Mouse (Mus musculus) mouse embryonic stem cell (cell line): ENCODE data around the gene Zc3h12d.

Experiments used
- in situ Hi-C, 2 experiments: fragments of 300-500 bp; cut with MboI; formaldehyde crosslinking; loops; 1 replicate in 1 of 2; 3 replicates in 1 of 2; pipeline ENCODE4 v1.14.3; 2019 to 2020; ENCODE audit warnings: low sequenced_read_pairs in 2 of 2, low pct_unique_long_range_greater_than_20kb in 1 of 2, mixed read lengths in 1 of 2; ENCODE audit not compliant: unreplicated experiment in 1 of 2

Gene Zc3h12d

DNA sequence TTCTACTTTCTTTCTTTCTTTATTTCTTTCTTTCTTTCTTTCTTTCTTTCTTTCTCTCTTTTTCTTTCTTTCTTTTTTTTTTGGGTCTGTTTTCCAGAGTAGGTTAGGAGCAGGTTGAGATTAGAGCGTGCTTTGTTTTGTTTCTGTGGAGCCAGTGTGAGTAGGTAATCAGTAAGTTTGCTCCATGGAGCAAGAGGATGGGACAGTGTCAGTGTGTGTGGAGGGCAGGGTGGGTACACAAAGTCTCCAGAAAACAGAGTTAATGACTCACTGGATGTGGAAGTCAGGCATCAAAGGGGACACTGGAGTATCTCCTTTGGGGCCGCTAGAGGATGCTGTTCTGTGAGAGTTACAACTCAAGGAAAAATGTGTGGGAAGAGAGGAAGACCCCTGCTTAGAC is 4.6 kb downstream of the Zc3h12d start:
- in situ Hi-C loops = no loop called here

DNA sequence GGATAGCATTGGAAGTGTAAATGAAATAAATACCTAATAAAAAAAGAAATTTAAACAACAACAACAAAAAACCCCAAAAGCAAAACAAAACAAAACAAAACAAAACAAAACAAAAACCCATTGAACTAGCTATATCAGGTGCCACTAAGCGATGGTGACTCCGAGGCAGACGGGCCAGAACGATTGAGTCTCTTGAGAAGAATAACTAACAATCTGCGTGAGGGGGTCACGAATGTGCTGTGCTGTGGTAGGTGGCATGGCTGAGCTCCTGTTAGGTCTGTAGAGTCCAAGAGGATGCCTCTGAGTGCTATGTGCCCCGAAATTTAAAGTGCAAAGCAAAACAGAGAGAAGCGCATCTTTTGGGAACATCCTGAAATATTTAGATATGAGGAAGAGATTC is 5.2 kb downstream of the Zc3h12d start:
- in situ Hi-C loops = no loop called here

DNA sequence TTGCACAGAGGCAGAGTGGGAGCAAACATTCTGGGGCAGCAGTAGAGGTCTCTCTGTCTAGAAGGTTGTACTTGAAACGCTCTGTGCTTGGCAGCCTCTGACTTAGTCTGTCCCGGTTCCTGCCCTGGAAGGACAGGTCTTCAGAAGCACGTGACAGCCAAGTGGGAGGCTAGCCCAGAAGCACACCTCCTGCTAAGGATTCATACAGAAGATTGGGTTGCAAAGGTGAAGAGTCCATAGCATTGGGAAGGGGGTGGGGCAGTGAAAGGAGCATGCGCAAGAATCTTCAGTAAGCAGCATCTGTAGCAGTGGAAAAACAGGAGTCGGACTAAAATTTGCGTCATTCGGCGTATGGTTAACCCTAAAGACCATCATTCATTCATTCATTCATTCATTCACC is 5.8 kb downstream of the Zc3h12d start:
- in situ Hi-C loops = no loop called here

DNA sequence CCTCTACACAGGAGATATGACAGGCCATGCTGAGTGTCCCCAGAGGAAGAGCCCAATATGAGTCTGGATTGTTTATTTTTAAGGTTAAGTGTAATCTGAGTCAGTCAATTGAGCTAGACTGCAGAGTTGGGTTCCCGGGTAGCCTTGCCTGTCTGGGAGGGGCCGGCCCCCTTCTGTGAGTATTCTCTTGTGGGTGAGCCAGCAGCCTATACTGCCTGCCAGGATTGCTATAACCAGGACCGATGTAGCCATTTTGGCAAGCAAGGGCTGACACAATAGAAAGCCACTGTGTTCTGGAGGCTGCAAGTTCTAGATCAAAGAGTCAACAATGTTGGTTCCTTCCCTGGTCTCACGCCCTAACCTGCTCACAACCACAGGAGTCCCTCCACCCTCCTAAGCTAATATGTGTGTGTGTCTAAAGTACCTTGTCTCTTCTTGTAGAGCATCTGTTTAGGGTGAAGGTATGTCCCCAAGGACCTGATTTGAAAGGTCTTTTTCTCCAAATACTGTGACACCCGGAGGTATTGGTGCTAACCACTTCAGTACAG is 6.7 kb downstream of the Zc3h12d start:
- in situ Hi-C loops = no loop called here

DNA sequence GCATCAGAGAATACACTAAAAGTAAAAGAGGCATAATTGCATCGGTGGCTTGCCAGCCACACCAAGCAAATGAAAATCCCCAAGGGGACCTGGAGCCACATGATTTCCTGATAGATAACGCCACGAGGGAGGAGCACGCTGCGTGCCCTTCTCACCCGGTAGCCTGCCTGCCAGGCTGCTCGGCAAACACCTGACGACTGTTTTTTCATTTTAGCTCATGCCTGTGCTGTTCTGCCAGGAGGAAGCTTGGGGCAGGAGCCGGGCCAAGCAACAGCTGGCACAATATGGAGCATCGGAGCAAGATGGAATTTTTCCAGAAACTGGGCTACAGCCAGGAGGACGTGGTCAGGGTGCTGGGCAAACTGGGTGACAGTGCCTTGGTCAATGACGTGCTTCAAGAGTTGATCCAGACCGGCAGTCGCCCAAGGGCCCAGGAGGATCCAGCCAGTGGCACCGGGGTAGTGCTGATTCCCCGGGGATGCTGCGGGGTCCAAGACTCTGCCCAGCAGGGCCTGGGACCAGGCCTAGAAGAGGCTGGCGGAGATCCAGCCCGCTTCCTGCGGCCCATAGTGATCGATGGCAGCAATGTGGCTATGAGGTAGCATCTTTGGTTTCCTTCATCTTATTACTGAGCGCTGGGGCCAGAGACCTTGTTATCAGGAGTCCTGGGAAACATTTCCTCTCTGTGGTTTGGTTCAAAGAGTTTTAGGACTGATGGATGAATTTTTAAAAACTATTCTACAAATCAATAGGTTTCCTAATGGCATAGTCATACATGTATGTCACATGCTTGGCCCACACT is 7.5 kb downstream of the Zc3h12d start:
- in situ Hi-C loops = no loop called here

DNA sequence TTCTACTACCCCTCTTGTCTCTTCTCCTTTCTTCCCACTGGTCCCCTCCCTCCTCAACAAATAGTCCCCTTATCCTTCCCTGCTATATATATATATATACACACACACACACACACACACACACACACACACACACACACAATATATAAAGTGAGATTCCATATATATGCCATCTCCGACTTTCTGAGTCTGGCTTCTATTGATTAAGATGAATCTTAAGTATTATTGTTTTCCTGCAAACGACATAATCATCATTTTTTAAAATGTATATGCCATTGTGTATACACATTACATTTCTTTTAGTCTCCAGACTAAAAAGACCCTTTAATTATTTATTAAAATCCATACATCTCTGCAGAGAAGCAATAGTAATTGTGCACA is 8.1 kb downstream of the Zc3h12d start:
- in situ Hi-C loops = no loop called here

DNA sequence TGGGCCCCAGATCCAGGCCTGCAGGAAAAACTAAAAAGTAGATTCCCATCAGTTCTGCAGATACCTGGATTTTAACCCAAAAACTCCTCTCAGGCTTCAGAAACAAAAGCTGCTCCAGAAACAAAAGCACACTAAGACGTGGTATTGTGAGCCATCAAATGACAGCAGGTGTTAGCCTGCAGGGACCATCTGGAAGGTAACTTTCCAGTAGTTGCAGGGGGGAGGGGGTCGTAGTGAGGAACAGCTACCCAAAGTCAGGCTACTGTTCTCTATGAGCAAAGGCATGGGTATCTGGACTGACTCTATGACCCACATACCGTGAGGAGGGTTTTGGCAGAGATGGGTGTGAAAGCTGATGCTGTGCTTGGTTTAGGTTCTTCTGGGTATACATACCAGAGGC is 8.5 kb downstream of the Zc3h12d start:
- in situ Hi-C loops = no loop called here

DNA sequence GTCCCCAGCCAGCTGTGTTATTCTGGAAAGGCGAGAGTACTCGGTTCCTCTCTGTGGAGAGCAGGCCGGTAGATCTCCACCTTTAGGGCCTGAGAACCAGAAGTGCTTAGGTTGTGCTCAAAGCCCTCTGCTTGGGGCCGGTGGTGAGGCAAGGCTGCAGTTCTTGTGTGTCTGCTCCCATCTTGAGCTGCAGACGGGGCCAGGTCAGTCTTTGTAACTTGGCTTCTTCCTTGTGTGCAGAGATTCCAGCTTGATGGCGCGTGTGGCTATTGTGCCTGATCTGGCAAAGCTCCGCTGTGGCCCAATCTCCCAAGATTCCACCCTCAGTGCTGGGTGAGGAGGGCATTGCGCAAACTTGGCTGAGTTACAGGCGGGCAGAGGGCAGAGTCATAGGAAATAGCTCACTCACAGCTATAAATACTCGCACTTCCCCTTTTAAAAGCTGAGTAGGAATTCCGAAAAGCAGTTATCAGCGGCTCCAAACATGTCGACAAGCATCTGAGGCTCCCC is 9.4 kb downstream of the Zc3h12d start:
- in situ Hi-C loops = no loop called here

DNA sequence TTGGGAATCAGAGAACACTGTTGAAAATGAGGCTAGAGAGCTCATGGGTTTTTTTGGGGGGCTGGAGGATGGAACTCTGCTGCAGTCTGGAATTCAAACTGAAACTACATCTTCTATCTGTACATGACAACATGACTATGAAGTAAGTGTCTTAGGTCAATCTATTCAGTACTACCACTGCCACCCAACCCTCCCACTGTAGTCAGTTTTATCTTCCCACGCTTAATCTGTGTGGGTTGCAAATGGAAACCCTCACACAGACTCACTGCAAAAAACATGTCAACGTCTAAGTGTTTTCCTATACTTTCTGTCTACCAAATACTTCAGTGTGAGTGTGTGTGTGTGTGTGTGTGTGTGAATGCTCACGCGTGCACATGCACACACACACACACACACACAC is 10.9 kb downstream of the Zc3h12d start:
- in situ Hi-C loops = no loop called here

DNA sequence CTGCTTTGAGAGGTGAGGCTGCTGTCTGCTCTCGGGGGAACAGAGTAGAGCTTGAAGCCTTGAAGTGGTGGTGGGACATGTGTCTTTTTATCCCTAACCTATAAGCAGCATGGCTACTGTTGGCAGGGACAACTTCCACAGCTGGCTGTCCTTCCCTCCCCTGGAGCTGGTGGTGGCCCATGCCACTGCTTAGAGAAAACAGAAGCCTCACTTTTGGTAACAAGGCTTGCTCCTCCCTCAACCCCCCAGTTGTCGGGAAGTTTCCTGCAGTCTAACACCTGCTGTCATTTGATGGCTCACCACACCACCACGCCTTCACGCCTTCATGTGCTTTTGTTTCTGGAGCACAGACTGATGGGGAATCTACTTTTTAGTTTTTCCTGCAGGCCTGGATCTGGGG is 11.9 kb downstream of the Zc3h12d start:
- in situ Hi-C loops = no loop called here

DNA sequence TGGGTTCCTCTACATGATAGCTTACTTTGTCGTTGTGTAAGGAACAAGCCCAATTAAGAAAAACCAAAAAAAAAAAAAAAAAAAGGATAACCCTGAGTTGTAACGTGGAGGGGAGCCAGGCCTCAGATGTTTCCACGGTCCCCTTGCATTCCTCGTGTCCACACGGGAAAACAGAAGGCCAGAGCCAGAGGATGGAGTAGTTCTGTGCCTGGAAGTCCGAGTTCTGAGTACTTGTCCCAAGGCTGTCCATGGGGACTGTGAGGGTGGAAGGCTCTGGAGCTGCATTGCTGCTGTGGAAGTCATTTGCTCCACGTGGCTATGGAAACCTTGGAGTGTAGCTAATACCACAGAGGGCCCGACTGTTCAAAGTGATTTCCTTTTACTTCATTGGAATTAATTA is 12.9 kb downstream of the Zc3h12d start:
- in situ Hi-C loops = no loop called here

DNA sequence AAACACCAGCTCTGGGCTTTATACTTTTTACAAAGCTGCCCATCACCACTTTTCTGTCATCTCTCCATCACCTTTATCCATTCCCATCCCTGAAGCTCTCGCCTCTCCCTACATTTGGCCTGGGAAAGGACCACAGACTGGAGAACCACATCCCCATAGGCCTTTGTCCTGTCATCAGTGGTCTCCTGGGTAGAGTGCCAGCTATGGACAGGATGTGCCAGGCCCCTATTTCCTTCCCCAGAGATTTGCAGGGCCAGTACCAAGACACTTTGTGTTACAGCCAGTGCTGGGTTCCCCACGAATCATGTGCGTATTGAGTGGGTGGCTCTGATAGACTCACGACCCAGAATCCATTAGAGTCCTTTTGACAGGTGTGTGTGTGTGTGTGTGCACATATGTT is 13.7 kb downstream of the Zc3h12d start:
- in situ Hi-C loops = no loop called here

DNA sequence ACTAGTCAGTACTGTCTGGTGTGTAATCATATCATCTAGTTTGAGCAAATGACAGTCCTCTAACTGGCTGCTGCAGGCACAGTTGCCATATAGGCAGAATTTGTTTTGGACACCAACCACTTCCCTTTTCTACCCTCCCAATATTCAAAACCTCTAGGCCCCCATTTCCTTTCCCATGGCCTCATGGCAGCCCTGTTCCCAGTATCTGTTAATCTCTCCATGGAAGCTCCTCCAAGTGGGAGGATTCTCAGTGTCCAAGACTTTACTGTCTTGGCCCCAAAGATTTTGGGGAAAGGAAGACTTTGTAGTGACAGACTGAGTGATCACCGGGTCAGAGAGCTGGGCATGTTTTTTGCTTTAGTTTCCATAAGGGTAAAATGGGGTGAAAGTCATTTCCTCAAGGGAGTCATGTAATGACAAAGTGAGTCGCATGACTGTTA is 14.9 kb downstream of the Zc3h12d start:
- in situ Hi-C loops = no loop called here

DNA sequence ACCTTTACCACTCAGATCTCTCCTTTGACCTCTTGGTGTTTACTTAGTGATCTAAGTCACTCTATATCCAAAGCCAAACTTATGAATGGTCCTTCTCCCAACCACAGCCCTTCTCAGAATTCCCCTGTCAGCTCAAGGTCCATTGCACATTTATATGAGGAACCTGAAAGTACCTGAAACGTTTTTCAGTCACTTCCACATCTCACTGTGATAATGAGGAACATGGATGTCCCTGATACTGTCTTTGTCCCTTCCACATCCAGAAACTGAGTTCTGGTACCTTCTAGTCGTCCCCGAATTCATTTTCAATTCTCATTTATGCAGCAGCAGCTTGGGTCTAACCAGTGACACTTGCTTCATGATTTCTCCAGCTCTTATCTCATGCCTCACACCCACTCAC is 19.6 kb downstream of the Zc3h12d start:
- in situ Hi-C loops = no loop called here

DNA sequence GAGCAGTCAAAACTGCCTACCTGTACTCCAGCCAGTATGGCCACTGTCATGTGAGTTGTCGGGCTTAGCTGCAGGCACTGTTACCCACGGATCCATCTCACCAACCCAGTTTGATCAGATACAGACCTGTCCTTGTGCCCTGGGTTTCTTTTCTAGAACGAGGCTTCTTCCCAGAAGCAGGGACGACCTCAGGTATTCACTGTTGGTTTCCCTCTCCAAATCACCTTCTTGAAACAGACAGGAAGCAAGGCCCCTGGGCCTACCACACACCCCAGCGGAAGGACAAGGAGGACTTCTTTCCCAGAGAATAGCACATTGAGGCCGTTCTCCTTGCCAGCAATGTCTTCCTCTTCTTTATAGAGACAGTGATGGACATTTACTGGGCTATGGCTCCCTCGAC is 28.2 kb downstream of the Zc3h12d start:
- in situ Hi-C loops = no loop called here

DNA sequence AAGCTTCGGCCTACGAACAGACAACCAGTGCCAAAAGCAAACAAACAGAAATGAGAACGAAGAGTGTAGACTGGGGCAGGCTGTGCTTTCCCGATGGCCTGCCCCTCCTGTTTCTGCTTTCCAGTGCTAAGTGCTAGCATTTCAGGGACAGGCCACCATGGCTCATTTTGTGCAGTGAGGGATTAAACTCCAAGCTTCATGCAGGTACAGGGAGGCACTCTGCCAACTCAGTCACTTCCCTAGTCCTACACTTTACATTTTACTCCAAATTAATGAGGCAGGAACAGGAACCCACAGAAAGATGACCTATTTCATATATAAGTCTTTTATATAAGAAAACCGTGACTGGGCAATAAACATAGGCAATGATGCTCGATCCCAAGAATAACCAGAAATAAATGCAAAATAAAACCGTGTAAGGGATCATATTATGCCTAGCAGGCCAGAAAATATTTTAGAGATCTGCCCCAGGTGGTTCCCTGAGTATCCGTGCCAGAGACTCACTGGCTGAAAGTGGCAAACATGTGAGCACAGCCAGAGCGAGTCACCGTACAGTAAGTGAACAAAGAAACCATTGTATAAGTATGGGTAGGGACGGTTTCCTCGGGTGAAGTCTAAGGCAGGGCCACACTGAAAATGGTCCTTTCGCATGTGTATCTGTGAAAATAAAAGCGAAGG is 29.1 kb downstream of the Zc3h12d start:
- in situ Hi-C loops = no loop called here

DNA sequence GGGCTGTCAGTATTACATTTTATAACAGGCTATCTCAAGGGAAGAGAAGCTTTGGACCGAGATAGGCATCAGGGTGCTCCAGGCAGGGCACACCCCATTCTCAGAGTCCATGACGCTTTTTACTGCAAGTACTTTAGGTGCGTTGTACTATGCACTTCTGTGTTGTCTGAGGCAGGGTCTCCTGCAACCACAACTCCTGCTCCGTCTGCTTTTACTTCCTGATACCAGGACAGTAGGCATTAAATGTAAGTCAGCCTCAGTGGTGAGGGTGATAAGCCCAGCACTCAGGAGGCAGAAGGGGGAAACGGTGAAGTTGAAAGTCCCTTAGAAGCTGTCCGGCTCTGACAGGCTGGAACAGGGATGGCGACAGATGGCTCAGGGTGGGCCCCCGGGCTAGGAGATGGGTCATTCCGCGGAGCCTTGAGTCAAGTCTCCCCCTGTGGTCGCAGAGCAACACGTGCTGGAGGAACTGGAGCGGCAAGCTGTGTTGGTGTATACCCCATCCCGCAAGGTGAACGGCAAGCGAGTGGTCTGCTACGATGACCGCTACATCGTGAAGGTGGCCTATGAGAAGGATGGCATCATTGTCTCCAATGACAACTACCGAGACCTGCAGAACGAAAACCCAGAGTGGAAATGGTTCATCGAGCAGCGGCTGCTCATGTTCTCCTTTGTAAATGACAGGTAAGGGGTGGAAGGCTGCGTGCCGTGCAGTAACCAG is 29.8 kb downstream of the Zc3h12d start:
- in situ Hi-C loops = no loop called here

DNA sequence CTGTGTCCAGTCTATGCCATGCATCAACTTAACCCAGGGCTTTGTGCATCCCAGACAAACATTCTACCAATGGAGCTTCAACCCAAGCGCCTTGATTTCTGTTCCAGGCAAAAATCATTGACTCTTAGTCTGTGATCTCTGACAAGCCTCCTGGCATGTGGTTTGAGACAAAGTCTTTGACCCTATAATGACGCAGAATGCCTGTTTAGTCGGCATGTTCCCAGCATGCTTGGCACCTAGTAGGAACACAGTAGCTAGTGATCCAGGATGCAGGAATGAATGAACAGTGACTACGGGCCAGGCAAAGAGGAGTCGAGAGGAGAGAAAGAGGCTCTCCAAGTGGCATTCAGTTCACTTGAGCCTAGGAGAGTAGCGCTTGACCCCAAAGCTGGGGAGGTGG is 31.1 kb downstream of the Zc3h12d start:
- in situ Hi-C loops = no loop called here

DNA sequence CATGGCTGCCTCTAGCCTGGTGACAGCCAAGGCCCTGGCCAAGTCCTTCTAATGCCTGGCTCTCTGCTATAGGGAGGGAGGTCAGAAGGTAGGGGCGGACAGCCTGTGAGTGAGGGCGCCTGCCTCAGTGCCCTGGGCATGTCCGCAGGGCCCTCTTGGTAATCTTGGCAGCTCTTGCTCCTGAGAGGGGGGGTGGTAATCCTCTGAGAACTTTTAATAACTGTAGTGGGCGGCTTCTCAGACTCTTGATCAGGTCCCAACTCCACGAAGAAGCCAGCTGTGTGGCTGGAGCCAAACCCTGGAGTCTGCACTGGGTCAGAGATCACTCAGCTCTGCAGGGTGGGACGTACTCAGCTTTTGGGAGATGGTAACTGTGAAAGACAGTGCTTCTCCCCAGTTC is 31.9 kb downstream of the Zc3h12d start:
- in situ Hi-C loops = no loop called here
